Mouse (Mus musculus) heart, embryonic 11.5 days (tissue): ENCODE measurements around the gene 4930568D16Rik. TPM values are rescaled to one million over a fixed set of nuclear protein-coding genes. Genes with fewer than 3 reads are reported as not detected.

Experiments
- ATAC-seq: fragments of 200-750 bp; cut with Nextera tagmentation; replicated peaks from 2 replicates; pipeline ENCODE4 v1.8.0; 2017; ENCODE audit warnings: moderate library complexity; ENCODE audit not compliant: insufficient number of reproducible peaks, low FRiP score, low TSS enrichment
- H3K27ac ChIP-seq: fragments of 300-500 bp; sonication (generic); 2 replicates; pipeline ENCODE4 v1.5.1; 2014; ENCODE audit warnings: mild to moderate bottlenecking, low read depth, low read length
- H3K27me3 ChIP-seq: fragments of 300-500 bp; sonication (generic); 2 replicates; pipeline ENCODE4 v1.6.1; 2014; ENCODE audit warnings: mild to moderate bottlenecking, low read length, mixed read lengths; ENCODE audit not compliant: control insufficient read depth, insufficient read depth
- H3K36me3 ChIP-seq: fragments of 300-500 bp; sonication (generic); 2 replicates; pipeline ENCODE4 v1.6.1; 2014; ENCODE audit warnings: mild to moderate bottlenecking, low read length, moderate library complexity, mixed read lengths; ENCODE audit not compliant: control insufficient read depth, insufficient read depth
- H3K4me1 ChIP-seq: fragments of 300-500 bp; sonication (generic); 2 replicates; pipeline ENCODE4 v1.6.1; 2014; ENCODE audit warnings: low read length; ENCODE audit not compliant: control insufficient read depth, insufficient read depth
- H3K4me2 ChIP-seq: fragments of 300-500 bp; sonication (generic); 2 replicates; pipeline ENCODE4 v1.6.1; 2014; ENCODE audit warnings: mild to moderate bottlenecking, moderate library complexity
- H3K4me3 ChIP-seq: fragments of 300-500 bp; sonication (generic); 2 replicates; pipeline ENCODE4 v1.5.1; 2014; ENCODE audit warnings: low read depth, low read length
- H3K9ac ChIP-seq: fragments of 300-500 bp; sonication (generic); 2 replicates; pipeline ENCODE4 v1.6.1; 2014; ENCODE audit warnings: mild to moderate bottlenecking, low read depth, low read length, moderate library complexity
- H3K9me3 ChIP-seq: fragments of 300-500 bp; sonication (generic); replicated peaks from 2 replicates; pipeline ENCODE4 v1.6.1; 2016; ENCODE audit warnings: low read length; ENCODE audit not compliant: control insufficient read depth
- WGBS: fragments of 180-500 bp; shearing (Covaris S2); extraction: QIAGEN DNeasy Blood & Tissue Kit; methylation state at CpG from one replicate; pipeline ENCODE4 v1.1.7; 2014; ENCODE audit not compliant: insufficient replicate concordance; 5-methylcytosine and 5-hydroxymethylcytosine counted together
- polyA plus RNA-seq: library from polyadenylated mRNA; unstranded; fragments of >200 nt; fragmentation: Nextera tagmentation; extraction: Ambion mirVana; gene quantifications from 2 replicates; pipeline ENCODE4 v1.2.1, GENCODE M21; 2014

4930568D16Rik gene
- polyA plus RNA-seq, 1 experiment from 2014 or later = not detected

DNA sequence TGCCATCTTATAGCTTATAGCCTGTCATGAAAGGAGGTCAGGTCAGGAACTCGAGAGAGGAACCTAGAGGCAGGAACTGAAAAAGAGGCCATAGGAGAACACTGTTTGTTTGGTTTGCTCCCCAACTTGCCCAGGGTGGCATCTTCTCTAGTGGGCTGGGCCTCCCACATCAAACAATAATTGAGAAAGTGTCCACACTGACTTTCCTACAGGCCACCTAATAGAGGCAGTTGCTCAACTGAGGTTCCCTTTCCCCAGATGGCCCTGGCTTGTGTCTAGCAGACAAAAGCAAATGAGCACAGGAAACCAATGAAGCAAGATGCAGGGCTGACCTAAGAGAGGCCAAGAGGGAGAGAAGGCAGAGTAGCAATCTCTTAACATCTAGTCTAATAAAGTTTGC, 59.4 kb downstream of the 4930568D16Rik start:
- H3K36me3 ChIP-seq = no peaks in the 10 kb centered on the region; the same call in 1 of the 2 replicates

More for the DNA sequence above, 59.4 kb downstream of the 4930568D16Rik start:
- Histone ChIP-seq H3K9ac (no peak overlapping the region), H3K4me3 (no peak overlapping the region), H3K4me2 (no peak overlapping the region), H3K4me1 (no peaks in the 10 kb centered on the region), H3K27ac (no peak overlapping the region), H3K27me3 (no peaks in the 10 kb centered on the region), H3K9me3 (no peaks in the 10 kb centered on the region)
- WGBS = 63% methylated on average over 1 of the region's 1 CpGs
- ATAC-seq = no peak

Other genes with a start within 250 kb of the 4930568D16Rik start
- gene Rab14, start 166.6 kb downstream of the 4930568D16Rik start, polyA plus RNA-seq = 212 and 239 TPM in 2 replicates
- gene Gsn, start 111.3 kb downstream of the 4930568D16Rik start, polyA plus RNA-seq = 116 and 132 TPM in 2 replicates
- gene Stom, start 30.8 kb downstream of the 4930568D16Rik start, polyA plus RNA-seq = 39.6 and 46.1 TPM in 2 replicates
- not detected in 2 replicates for gene 4930402F06Rik, start 29.4 kb upstream of the 4930568D16Rik start, polyA plus RNA-seq
- gene Ggta1, start 95.5 kb upstream of the 4930568D16Rik start, polyA plus RNA-seq = 38.1 and 42.1 TPM in 2 replicates
- gene Dab2ip, start 190.5 kb upstream of the 4930568D16Rik start, polyA plus RNA-seq = 49.0 and 49.1 TPM in 2 replicates